Mouse (Mus musculus): ENCODE measurements around the gene Usp46. TPM values are rescaled to one million over a fixed set of nuclear protein-coding genes. Genes with fewer than 3 reads are reported as not detected.
"Not testable (repeated sequence)": the region's sequence is repeated elsewhere in the genome, so short reads cannot be mapped to it uniquely, and the experiment has no call there.

Gene Usp46
- total RNA-seq, 2 experiments from 2014 or later: 111 to 115 TPM

DNA sequence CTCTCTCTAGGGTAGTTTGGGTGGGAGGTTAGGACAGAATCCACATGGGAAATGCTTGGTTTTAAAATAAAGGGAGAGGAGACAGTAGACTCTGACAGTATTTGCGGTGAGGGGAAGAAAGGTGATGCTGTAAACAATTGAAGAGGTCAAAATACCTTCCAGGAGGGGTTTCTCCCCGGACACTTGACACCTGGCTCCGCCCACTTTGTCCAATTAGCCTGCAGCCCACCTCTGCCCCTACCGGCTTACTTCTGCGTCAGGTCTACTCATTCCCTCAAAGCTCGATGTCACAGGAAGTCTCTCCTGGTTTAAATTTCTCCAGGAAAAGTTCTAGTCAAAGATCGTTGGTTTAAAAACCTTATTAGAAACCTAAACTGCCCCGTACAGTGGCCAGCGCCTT, 8.5 kb upstream of the Usp46 start:
- DNase-seq: no peak
- intact Hi-C loops (cut with DNase I): no loop called here

DNA sequence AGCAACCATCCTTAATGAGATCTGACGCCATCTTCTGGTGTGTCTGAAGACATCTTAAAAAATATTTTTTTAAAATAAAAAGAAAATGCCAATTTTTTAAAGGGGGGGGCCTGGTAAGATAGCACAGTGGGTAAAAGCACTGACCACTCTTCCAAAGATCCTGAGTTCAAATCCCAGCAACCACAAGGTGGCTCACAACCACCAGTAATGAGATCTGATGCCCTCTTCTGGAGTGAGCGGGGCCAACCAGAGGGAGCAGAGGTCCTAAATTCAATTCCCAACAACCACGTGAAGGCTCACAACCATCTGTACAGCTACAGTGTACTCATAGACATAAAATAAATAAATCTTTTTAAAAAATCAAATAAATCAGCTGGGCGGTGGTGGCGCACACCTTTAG, 2.3 kb upstream of the Usp46 start:
- DNase-seq: not testable (repeated sequence)
- intact Hi-C loops (cut with DNase I): loop anchor here (5.0 kb wide), 1 partner anchor 207 kb away; no protein-coding TSS in a partner anchor

DNA sequence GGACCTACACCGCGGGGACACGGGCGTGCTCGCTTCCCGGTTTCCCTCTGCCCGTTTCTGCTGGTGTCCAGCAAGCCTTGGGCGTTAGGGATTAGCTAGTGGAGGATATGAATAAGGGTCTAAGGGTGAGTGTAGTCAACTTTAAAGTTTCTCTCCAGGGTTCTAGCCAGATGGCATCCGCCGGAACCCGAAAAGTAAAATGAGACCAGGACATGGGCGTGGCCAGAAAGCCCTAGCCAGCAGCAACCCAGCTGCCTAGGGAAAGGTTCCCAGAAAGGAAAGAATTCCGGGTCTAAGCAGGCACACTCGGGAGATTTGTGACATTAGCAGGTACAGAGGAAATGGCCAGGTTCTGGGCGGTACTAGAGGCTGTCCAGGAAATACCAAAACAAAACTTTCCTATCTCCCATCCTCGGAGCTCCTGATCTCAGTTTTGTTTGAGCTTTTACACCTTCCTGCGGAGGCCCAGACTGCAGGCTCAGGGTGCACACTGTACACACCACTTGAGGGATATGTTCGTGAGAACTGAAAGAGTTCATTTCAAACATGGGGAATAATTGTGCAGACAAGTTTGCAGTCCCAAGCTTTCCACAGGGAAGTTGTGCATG, 587 bp upstream of the Usp46 start:
- intact Hi-C loops (cut with DNase I): no loop called here
- peak; percentile 51 for DNase-seq

DNA sequence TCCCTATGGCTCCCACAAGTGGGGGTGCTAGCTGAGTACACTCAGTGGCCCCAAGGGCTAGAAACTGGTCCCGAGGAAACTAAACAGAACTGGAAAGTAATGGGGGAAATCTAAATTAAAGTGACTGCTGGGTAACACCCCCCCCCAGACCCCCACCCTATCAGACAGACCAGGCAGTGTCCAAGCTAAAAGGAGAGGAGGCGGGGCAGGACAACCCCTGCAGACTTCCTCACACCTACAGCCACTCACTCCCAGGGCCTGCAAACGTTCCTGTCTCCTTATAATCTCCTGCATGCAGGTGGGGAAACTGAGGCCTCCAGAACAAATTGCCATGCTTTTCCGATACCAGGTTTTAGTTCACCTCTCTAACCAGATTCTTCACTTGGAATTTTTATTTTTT, 885 bp downstream of the Usp46 start:
- intact Hi-C loops (cut with DNase I): no loop called here
- DNase-seq: peak; percentile 18

DNA sequence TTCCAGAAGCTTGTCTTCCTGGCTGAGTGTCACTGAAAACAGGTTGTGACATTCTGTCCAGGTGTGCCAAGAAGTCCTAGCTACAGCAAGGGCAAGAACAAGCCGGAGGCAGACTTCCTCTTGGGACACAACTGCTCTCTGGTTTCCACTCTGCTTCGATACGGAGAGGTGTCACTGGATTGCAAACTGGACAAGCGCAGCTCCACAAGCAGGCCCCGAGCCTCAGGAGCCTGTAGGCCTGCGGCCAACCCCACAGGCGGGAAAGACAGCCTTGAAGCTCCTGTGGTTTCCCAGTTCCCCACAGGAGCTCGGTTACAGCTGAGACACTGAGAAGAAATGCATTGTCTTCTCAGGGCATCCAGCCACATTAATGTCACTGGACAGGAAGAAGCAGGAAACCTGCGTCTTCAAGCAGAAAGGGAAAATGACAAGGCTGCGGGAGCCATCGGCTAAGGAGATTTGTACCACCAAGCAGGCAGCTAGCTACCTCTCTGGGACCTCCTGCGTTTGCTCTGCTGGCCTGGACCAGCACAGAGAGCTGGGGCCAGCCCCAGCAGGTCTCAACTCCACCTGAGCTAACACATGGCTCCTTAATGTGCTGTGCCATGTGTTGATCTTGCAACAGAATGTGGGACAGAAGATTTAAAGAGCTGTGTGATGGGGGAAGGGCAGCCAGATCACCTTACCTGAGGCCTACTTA, 1.7 kb downstream of the Usp46 start:
- peak; percentile 58 for DNase-seq
- intact Hi-C loops (cut with DNase I): no loop called here

DNA sequence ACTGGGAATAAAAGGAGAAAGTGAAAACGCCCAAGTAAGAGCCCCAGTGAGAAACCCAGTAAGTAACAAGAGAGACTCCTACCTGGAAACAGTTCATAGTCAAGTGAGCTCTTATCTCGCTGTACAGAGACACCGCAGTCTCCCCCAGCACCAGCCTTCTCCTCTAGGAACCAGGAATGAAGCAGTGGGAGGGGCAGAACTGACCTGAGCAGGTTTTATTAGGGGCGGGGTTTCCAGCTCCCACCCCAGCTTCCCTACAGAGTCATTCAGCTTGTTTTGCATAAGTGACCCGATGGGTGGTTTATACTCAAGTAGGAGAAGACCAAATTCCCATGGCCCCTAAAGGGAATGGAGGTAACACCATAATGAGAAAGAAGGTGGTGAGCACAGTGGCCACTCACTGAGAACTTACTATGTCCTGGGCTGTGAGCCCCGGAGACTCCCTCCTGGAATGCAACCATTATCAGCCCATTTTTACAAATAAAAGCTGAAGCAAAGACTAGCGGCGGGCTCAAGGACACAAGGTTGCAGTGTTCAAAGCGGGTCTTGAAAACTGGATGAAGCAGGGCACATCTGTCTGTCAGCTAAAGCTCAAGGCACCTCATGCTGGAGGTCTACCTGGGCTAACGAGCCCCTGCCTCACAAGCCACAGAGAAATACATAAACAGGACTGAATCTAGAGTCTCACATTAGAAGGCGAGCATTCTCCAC, 2.5 kb downstream of the Usp46 start:
- no peak for DNase-seq
- intact Hi-C loops (cut with DNase I): no loop called here

DNA sequence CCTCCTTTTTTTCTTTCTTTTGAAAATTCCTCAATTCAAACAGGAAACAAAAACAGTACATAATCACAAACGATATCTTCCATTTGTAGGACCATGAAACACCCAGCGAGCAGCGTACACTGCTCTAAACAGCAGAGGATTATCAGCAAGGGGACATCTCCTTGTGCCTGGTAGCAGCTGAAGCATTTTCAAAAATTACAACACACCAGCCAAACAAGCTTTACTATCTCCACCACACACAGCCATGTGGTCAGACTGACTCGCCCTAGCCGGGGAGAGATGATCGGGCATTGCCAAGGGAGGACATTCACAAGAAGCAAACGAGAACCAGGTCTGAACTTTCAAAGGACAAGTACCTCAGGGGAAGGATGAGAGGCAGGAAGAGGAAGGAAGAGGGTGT, 3.4 kb downstream of the Usp46 start:
- intact Hi-C loops (cut with DNase I): no loop called here
- DNase-seq: no peak

DNA sequence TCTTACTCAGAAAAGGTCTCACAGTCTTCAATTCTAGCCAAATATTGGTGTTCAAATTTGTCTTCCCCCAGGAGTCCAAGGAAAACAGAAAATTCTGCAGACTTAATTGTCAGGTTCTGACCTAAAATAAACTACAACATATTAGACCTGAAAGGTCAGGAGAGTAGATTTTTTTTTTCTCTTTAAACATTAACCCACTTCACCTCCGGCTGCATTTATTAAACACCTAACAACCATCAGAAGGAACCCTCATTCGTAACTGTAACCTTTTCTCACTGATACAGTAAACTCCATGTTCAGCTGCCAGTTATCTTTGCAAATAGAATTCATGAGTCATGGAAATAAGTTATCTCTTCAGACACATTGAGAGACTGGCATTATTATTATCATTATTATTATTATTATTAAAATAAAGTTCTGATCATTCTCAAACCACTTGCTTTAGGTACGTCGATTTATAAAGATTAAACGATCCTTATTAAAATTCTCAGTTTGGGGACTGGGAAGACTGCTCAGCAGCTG, 4.9 kb downstream of the Usp46 start:
- intact Hi-C loops (cut with DNase I): no loop called here
- DNase-seq: no peak

DNA sequence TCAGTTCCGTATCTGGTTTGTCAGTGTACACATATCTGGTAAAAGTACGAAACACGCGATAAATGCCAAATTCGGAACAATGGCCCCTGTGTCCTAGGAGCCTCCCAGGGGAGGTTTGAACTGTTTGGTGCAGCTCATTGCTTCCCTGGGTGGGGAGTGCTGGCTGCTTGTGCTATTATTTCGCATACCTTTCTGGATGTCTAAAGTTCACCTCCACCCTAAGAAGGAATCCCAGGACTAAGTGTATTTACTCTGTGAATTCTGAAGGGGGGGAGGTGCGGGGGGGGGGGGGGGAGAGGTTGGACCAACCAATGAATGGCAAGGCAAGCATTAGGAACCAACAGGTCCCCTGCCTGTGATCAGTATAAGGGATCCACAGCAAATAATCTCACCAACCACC, 6.0 kb downstream of the Usp46 start:
- DNase-seq: no peak
- intact Hi-C loops (cut with DNase I): no loop called here

DNA sequence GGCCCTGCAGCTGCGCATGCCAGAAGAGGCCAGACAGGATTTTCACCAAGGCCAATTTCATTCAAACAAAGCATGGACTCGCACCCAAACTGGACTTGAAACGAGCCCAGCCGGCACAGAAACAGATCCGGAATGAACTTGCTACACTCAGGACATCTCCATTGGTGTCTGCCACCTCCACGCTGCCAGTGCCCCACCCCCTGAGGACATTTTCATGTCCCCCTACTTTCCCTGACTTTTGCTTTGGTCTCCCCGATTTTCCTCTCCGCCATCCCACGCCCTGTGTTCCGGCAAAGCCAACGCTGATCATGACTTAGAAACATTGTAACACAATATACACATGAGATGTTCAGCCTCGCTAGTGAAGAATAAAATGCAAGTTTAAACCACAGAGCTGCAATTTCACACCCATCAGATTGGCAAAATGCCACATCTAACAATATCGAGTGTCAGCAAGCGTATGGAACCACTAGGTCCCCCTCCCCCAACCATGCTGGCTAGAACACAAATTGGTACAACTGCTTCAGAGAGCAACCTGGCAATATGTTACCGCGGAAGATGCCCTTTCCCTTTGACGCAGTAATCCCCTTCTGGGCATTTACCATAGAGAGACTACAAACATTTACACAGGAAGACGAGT, 6.7 kb downstream of the Usp46 start:
- intact Hi-C loops (cut with DNase I): no loop called here
- DNase-seq: peak; percentile 80

DNA sequence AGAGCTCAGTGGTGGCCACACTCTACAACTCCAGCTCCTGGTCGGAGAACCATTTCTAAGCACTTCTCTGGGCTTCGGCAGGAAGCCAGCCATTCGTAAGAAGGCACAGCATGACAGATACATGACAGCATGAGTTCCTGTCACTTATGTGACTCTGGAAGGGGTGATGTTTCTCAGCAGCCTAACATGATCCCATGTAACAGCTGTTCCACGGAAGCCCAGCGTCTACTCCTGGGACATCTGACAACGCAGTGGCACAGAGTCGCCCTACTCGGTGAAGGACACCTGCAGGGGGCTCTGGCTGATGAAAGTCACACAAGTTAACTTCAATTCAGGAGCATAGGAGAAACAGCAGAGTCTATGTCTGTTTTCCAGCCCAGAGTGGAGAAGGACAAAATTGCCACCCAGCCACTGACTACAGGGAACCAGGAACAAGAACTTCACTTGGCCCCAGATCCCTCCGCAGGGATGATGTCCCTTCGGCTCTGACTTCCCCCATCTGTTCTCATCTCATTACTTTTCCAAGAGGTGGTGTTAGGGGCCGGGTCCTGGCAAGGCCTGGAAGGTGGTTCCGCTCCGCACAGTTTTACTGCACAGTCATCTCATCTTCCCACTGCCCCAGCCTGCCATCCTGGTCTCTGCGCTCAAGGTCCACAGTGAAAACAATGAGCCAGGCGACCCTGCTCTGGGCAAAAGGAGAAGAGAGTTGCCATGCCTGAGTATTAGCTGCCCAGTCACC, 15.9 kb downstream of the Usp46 start:
- peak; percentile 36 for DNase-seq
- intact Hi-C loops (cut with DNase I): no loop called here

DNA sequence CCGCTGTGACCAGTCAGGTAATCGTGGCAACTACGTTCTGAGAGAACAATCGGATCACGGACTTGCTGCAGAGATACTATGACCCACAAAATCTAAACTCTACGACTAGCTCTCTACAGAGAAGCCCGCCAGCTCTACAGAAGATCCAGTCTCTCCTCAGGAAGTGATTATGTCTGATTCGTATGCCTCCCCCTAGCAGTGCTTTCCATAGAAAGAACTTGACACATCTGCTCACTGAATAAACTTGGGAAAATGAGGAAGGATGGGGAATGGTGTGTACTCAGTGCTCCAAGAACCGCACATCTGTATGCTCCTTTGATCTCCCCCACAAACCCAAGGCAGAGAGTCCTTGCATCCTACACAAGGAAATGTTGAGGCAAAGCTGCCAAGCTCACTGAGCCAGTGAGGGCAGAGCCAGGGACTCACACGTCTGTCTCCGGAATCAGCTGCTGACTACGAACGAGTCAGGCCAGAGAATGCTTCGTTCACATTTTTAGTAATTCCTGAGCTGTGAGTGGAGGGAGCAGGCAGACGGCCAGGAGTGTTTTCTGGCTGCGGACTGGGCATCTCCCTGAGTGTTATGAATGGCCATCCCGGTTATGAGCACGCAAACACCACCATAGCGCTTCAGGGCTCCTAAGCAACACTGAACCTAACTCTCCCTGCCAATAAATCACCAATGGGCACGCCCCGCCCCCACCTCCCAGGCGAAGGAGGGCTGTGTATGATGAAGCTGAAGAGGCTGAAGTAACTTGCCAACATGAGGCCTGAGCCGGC, 16.6 kb downstream of the Usp46 start:
- DNase-seq: peak; percentile 64
- intact Hi-C loops (cut with DNase I): no loop called here

DNA sequence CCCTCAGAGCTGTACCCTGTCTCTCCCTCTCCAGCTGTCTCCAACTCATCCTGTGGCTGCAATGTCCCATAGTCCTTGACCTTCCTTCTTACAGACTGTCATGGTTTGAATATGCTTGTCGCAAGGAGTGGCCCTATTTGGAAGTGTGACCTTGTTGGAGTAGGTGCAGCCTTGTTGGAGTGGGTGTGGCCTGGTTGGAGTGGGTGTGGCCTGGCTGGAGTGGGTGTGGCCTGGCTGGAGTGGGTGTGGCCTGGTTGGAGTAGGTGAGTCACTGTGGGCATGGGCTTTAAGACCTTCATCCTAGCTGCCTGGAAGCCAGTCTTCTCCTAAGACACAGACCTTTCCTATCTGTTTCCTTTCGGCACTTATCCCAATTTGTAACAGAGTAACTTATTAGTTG, 17.3 kb downstream of the Usp46 start:
- DNase-seq: no peak
- intact Hi-C loops (cut with DNase I): no loop called here

DNA sequence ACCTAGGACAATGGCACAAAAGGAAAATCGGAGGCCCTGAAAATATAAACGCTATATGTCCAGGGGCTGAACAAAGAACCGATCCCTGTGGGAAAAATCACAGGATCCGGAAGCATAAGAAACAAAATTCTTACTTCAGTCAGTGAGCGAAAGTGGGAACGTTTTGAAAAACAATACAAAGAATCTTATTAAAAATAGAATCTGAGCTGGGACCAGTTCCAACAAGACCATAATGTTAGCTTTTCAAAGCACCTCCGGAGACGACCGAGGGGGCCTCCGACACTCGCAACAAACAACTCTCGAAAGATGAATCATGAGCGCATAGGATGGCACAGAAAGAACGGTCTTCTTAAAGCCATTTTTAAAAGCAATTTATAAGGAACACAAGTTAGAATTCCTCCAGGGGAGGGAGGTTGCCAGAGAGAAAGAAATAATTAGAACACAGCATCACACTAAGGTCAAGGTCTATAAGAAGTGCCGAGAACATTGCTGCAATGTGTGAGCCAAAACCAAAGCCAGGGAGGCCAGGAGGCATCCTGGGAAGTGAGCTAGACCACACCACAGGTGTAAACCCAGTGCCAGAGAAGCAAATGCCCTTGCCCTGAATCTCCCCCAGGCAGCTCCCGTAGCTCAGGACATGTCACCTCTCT, 19.3 kb downstream of the Usp46 start:
- no peak for DNase-seq
- intact Hi-C loops (cut with DNase I): no loop called here

DNA sequence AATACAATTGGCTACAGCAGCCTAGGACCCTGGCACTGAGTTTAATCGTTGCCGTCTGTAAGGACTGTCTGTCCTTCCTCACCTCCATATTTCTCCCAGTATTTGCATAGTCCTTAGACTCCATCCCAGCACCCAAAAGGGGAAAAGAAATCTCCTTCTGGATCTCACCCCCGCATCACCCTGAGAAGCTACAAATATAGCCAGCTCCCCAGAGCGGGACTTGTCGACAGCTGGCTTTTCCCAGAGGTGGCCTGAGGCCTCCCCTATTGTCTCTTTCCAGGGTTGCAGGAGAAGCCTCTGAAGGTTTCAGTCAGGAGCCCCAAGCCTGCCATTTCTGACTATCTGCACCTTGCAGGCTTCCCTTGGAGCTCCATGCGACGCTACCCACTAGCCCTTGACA, 23.6 kb downstream of the Usp46 start:
- no peak for DNase-seq

DNA sequence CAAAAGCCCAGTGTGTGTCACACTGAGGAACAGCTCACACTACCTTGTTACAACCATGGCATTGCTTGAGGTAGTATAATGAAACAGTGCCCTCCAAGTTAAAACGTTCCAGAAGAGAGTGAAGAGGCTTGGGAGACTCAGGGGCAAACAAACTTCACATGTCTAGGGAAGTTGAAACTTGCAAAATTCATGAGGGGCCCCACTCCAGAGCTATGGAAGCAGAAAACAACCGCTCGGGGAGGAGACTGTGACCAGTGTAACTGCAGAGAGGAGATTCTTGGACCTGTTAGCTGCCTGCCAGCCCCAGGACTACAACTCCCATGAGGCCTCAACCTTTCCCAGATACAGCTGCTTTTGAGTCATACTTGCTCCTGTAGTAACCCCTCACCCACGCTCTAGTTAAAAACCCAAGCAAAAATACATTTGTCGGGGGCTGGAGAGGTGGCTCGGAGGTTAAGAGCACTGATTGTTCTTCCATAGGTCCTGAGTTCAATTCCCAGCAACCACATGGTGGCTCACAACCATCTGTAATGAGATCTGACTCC, 25.4 kb downstream of the Usp46 start:
- no peak for DNase-seq
- intact Hi-C loops (cut with DNase I): no loop called here

More for the DNA sequence above, 23.6 kb downstream of the Usp46 start:
- intact Hi-C loops (cut with DNase I): no loop called here

DNA sequence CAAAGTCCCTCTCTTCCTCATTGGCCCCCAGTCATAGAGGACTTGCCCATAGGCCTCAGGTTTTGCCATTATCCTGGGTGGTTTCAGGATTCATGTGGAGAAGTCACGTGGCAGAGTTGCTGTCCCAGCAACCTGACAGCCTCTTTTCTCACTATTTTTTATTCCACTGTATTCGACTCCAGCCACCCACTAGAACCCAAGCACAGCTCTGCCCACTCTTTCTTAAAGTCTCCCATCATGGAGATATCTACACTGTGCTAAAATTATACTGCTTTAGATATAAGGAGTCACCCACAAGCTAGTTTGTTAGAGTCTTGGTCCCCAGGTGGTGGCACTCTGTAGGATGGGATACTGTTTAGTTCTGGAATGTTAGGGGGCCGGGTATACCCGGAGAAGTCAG, 27.7 kb downstream of the Usp46 start:
- no peak for DNase-seq

DNA sequence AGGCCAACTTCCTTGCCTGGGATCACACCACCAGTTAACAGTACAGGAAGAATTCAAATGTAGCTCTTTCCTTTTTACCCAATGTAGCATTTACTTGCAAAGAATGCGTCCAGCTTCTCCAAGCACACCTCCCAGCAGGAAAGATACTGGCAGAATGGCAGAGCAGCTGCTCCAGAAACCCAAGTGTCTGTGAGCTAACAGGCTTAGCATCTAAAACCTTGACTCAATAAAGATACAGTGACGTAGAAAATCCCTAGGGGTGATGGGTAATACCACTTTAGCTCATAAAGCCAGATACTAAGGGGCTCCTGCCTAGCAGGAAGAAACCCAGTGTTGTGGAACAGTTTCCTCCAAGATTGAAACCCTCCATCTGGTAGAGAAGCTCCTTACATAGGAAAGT, 32.8 kb downstream of the Usp46 start:
- no peak for DNase-seq
- intact Hi-C loops (cut with DNase I): no loop called here

More for the DNA sequence above, 27.7 kb downstream of the Usp46 start:
- intact Hi-C loops (cut with DNase I): no loop called here

DNA sequence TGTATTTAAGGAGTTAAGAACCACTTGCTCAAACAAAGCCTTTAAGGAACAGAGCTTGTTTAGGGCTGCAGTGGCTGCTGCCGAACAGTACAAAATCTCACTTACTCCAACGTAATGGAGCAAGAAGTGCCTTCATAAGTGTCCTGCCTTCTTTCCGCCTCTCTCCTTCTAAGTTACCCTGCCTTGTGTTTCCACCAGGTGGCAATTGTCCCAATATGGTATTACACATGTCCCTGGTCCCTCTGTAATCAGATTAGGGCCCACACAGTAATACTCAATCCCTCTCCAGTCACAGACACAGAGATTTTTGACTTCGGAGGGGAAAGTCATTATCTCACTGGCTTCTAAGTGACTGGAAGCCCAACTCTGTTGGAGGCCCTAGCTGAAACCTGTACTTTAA, 34.1 kb downstream of the Usp46 start:
- intact Hi-C loops (cut with DNase I): no loop called here
- DNase-seq: no peak
